10 mouse cellular contexts compared by ENCODE assay signal in genomic region chr5:121809667-121810224, GRCm38 (mm10). TPM values are rescaled to one million over a fixed set of nuclear protein-coding genes. Genes with fewer than 3 reads are reported as not detected.
A peak's percentile ranks its signal among the peaks of the same experiment; 100 is the strongest.
DNase-seq lines count a peak whose midpoint lies in the region; ATAC-seq and TF ChIP-seq lines count a peak whose summit lies in the region.
"Had no signal": no experiment of that assay in that cellular context is flagged by ENCODE, and none has a peak within 500 bp of the region (broad histone marks: within the 10 kb centered on the region; RNA-seq: fewer than 3 reads in every experiment).

No protein-coding gene starts in this region.

- WGBS in lung, embryonic 14.5 days = 46% methylated on average over 5 of the region's 5 CpGs
- WGBS in midbrain, embryonic 15.5 days = 78% methylated on average over 5 of the region's 5 CpGs

- H3K4me2 ChIP-seq in lung, embryonic 14.5 days = no peak overlapping the region
- H3K4me2 ChIP-seq in midbrain, embryonic 15.5 days = no peak overlapping the region
- H3K4me2 ChIP-seq: liver, embryonic 12.5 days had no signal

- H3K9ac ChIP-seq in lung, embryonic 14.5 days = no peak overlapping the region
- H3K9ac ChIP-seq in midbrain, embryonic 15.5 days = no peak overlapping the region
- H3K9ac ChIP-seq: liver, embryonic 12.5 days had no signal

- peak; percentile 50 for DNase-seq in gastrocnemius, postnatal 14 days
- DNase-seq in gastrocnemius, adult 8-10 months (ENCODE audit: low spot score in 2 of 2) = no peak
- DNase-seq in lung, embryonic 14.5 days = peak; percentile 74
- DNase-seq in lung, postnatal 25 days (ENCODE audit: low spot score) = no peak
- DNase-seq in cerebellum, postnatal 25 days = peak; percentile 51 to 70
- peak; percentile 47 for DNase-seq in lung, postnatal 14 days
- DNase-seq in natural killer cell, adult 2 months (ENCODE audit: low spot score in 2 of 2) = no peak

- intact Hi-C loops in gastrocnemius, postnatal 14 days (cut with DNase I; ENCODE audit: low total_unique reads) = no loop called here

- no peak overlapping the region for H3K4me3 ChIP-seq in lung, embryonic 14.5 days (ENCODE audit: low read depth, low read length)
- no peak overlapping the region for H3K4me3 ChIP-seq in midbrain, embryonic 15.5 days
- H3K4me3 ChIP-seq: liver, embryonic 12.5 days had no signal

- H3K4me1 ChIP-seq in lung, embryonic 14.5 days (ENCODE audit: insufficient read depth) = no peaks in the 10 kb centered on the region
- H3K4me1 ChIP-seq in midbrain, embryonic 15.5 days = no peaks in the 10 kb centered on the region

- H3K27ac ChIP-seq in lung, embryonic 14.5 days (ENCODE audit: low read depth) = no peak overlapping the region
- H3K27ac ChIP-seq in midbrain, embryonic 15.5 days = no peak overlapping the region
- H3K27ac ChIP-seq: liver, embryonic 12.5 days had no signal

- no peaks in the 10 kb centered on the region for H3K9me3 ChIP-seq in lung, embryonic 14.5 days (ENCODE audit: low read depth, low read length)
- H3K9me3 ChIP-seq in midbrain, embryonic 15.5 days = no peaks in the 10 kb centered on the region
- H3K9me3 ChIP-seq: liver, embryonic 12.5 days had no signal

- no peaks in the 10 kb centered on the region for H3K27me3 ChIP-seq in lung, embryonic 14.5 days (ENCODE audit: insufficient read depth, low read length)
- H3K27me3 ChIP-seq in midbrain, embryonic 15.5 days (replicated peaks) = no peaks in the 10 kb centered on the region
- H3K27me3 ChIP-seq: liver, embryonic 12.5 days had no signal

- H3K36me3 ChIP-seq in lung, embryonic 14.5 days (ENCODE audit: insufficient read depth) = peaks cover 73% of the 10 kb centered on the region
- H3K36me3 ChIP-seq in midbrain, embryonic 15.5 days (replicated peaks) = peaks cover 40% of the 10 kb centered on the region

- no peak for TF ChIP-seq CTCF in lung, embryonic 14.5 days (IDR thresholded peaks at IDR 0.05; ENCODE audit: low read depth)

- ATAC-seq in lung, embryonic 14.5 days (ENCODE audit: insufficient read depth) = no peak
- no peak for ATAC-seq in midbrain, embryonic 15.5 days (replicated peaks)
- ATAC-seq: liver, embryonic 12.5 days; midbrain, embryonic 16.5 days had no signal

RNA-seq across cellular contexts. Expression of gene Sh2b3, which starts 27.7 kb away (rescaled TPM):
- 10 to 100 TPM; 17.6 to 21.2 TPM for total RNA-seq in gastrocnemius, postnatal 14 days (2021)
- total RNA-seq in gastrocnemius, adult 8-10 months (2022) = 10 to 100 TPM; 11.4 to 13.1 (median 12.3) TPM
- 24.2 and 26.4 TPM in 2 replicates for polyA plus RNA-seq in lung, embryonic 14.5 days (2014; fragmentation: Nextera tagmentation; extraction: Ambion mirVana)
- polyA plus RNA-seq in midbrain, embryonic 15.5 days (2015; fragmentation: Nextera tagmentation; extraction: Ambion mirVana) = 7.7 and 8.2 TPM in 2 replicates

RNA-seq across cellular contexts. Expression of gene Pheta1, which starts 39.0 kb away (rescaled TPM):
- 1 to 10 TPM; 5.5 to 6.2 TPM for total RNA-seq in gastrocnemius, postnatal 14 days (2021)
- 1 to 10 TPM; 5.0 to 5.7 (median 5.2) TPM for total RNA-seq in gastrocnemius, adult 8-10 months (2022)
- 22.2 TPM in 2 replicates for polyA plus RNA-seq in lung, embryonic 14.5 days (2014; fragmentation: Nextera tagmentation; extraction: Ambion mirVana)
- 55.4 and 55.5 TPM in 2 replicates for polyA plus RNA-seq in midbrain, embryonic 15.5 days (2015; fragmentation: Nextera tagmentation; extraction: Ambion mirVana)

Comparison
In these comparisons a context has a peak if more than half of its experiments do, and no peak if none do; other contexts are left out.
1. DNase-seq: peak in gastrocnemius, postnatal 14 days (single experiment), lung, embryonic 14.5 days (single experiment), cerebellum, postnatal 25 days (2 of 2) and lung, postnatal 14 days (single experiment); none in gastrocnemius, adult 8-10 months (0 of 2), lung, postnatal 25 days (single experiment) and natural killer cell, adult 2 months (0 of 2).